Mouse (Mus musculus): ENCODE results near the gene Ankrd24.

- TF ChIP-seq POLR2A (IDR thresholded peaks at IDR 0.05; ENCODE audit: insufficient read depth, low read depth, low read length) (no peak), CTCF (IDR thresholded peaks at IDR 0.05; ENCODE audit: insufficient read depth, low read depth, low read length) (peak; percentile 83)
Measured at GRCm38 (mm10) chr10:81604968-81605665, 23.2 kb upstream of the Ankrd24 start.
